Mouse (Mus musculus): ENCODE measurements at regions not wholly inside any gene's neighbourhood (a gene's known extent, or its start where the extent isn't known, plus 50 kb on each side); places are given as distances from the start of the nearest gene placed in this dataset.
A peak's percentile ranks its signal among the peaks of the same experiment; 100 is the strongest.

GRCm38 (mm10) chr19:14849561-14849960 is 251.7 kb upstream of the Tle4 start:
- DNase-seq (ENCODE audit: low spot score) (no peak), ATAC-seq (no peak)
- Histone ChIP-seq H3K4me1 (ENCODE audit: control insufficient read depth, insufficient read depth, low read length) (0 out of 2 replicates have a peak, but pooled peaks cover 2% of the 10 kb centered on the region), H3K27ac (ENCODE audit: low read depth, low read length) (no peak overlapping the region), H3K4me2 (ENCODE audit: low read length) (no peak overlapping the region), H3K9ac (ENCODE audit: low read length) (no peak overlapping the region), H3K27me3 (replicated peaks; ENCODE audit: control insufficient read depth, insufficient read depth, low read length) (no peaks in the 10 kb centered on the region), H3K9me3 (replicated peaks; ENCODE audit: control insufficient read depth, low read length) (no peaks in the 10 kb centered on the region), H3K4me3 (ENCODE audit: low read depth, low read length) (no peak overlapping the region), H3K36me3 (ENCODE audit: control insufficient read depth, insufficient read depth, low read length) (no peaks in the 10 kb centered on the region)
- 88% methylated on average over 1 of the region's 1 CpGs for WGBS

GRCm38 (mm10) chr19:14847120-14847519 is 249.3 kb upstream of the Tle4 start:
- H3K36me3 ChIP-seq (ENCODE audit: control insufficient read depth, insufficient read depth, low read length), result no peaks in the 10 kb centered on the region
- DNase-seq (ENCODE audit: low spot score) (no peak), ATAC-seq (no peak)
- H3K9ac ChIP-seq (ENCODE audit: low read length), result no peak overlapping the region
- H3K27me3 ChIP-seq (replicated peaks; ENCODE audit: control insufficient read depth, insufficient read depth, low read length), result no peaks in the 10 kb centered on the region
- H3K27ac ChIP-seq (ENCODE audit: low read depth, low read length), result no peak overlapping the region
- no peaks in the 10 kb centered on the region for H3K9me3 ChIP-seq (replicated peaks; ENCODE audit: control insufficient read depth, low read length)
- H3K4me2 ChIP-seq (ENCODE audit: low read length), result no peak overlapping the region
- H3K4me3 ChIP-seq (ENCODE audit: low read depth, low read length), result no peak overlapping the region
- 7% methylated on average over 4 of the region's 4 CpGs for WGBS
- H3K4me1 ChIP-seq (ENCODE audit: control insufficient read depth, insufficient read depth, low read length), result 0 out of 2 replicates have a peak, but pooled peaks cover 2% of the 10 kb centered on the region

- H3K27ac ChIP-seq (ENCODE audit: low read depth, low read length), result no peak overlapping the region
- H3K4me3 ChIP-seq (ENCODE audit: low read depth, low read length), result no peak overlapping the region
- 59% methylated on average over 8 of the region's 8 CpGs for WGBS
- no peak for DNase-seq (ENCODE audit: low spot score)
- no peak overlapping the region for H3K9ac ChIP-seq (ENCODE audit: low read length)
- ATAC-seq, result no peak
- H3K27me3 ChIP-seq (replicated peaks; ENCODE audit: control insufficient read depth, insufficient read depth, low read length), result no peaks in the 10 kb centered on the region
- H3K36me3 ChIP-seq (ENCODE audit: control insufficient read depth, insufficient read depth, low read length), result no peaks in the 10 kb centered on the region
- no peak overlapping the region for H3K4me2 ChIP-seq (ENCODE audit: low read length)
- no peaks in the 10 kb centered on the region for H3K4me1 ChIP-seq (ENCODE audit: control insufficient read depth, insufficient read depth, low read length)
- no peaks in the 10 kb centered on the region for H3K9me3 ChIP-seq (replicated peaks; ENCODE audit: control insufficient read depth, low read length)
Observed at GRCm38 (mm10) chr19:14835629-14836028, 237.8 kb upstream of the Tle4 start.

- no peak overlapping the region for H3K4me2 ChIP-seq (ENCODE audit: low read length)
- H3K9me3 ChIP-seq (replicated peaks; ENCODE audit: control insufficient read depth, low read length), result no peaks in the 10 kb centered on the region
- no peak for DNase-seq (ENCODE audit: low spot score)
- H3K9ac ChIP-seq (ENCODE audit: low read length), result no peak overlapping the region
- H3K27me3 ChIP-seq (replicated peaks; ENCODE audit: control insufficient read depth, insufficient read depth, low read length), result no peaks in the 10 kb centered on the region
- H3K36me3 ChIP-seq (ENCODE audit: control insufficient read depth, insufficient read depth, low read length), result no peaks in the 10 kb centered on the region
- no peaks in the 10 kb centered on the region for H3K4me1 ChIP-seq (ENCODE audit: control insufficient read depth, insufficient read depth, low read length)
- no peak overlapping the region for H3K4me3 ChIP-seq (ENCODE audit: low read depth, low read length)
- ATAC-seq, result no peak
- 85% methylated on average over 3 of the region's 3 CpGs for WGBS
- H3K27ac ChIP-seq (ENCODE audit: low read depth, low read length), result no peak overlapping the region
Observed at GRCm38 (mm10) chr19:14816354-14816753, 218.5 kb upstream of the Tle4 start.

GRCm38 (mm10) chr19:14806787-14807186 is 208.9 kb upstream of the Tle4 start:
- H3K4me3 ChIP-seq (ENCODE audit: low read depth, low read length), result no peak overlapping the region
- peaks cover 8% of the 10 kb centered on the region; the same call in 1 of the 2 replicates for H3K4me1 ChIP-seq (ENCODE audit: control insufficient read depth, insufficient read depth, low read length)
- H3K9me3 ChIP-seq (replicated peaks; ENCODE audit: control insufficient read depth, low read length), result no peaks in the 10 kb centered on the region
- DNase-seq (ENCODE audit: low spot score) (no peak), ATAC-seq (no peak)
- H3K36me3 ChIP-seq (ENCODE audit: control insufficient read depth, insufficient read depth, low read length), result no peaks in the 10 kb centered on the region
- WGBS, result 34% methylated on average over 6 of the region's 6 CpGs
- no peak overlapping the region for H3K9ac ChIP-seq (ENCODE audit: low read length)
- H3K27ac ChIP-seq (ENCODE audit: low read depth, low read length), result no peak overlapping the region
- no peaks in the 10 kb centered on the region for H3K27me3 ChIP-seq (replicated peaks; ENCODE audit: control insufficient read depth, insufficient read depth, low read length)
- H3K4me2 ChIP-seq (ENCODE audit: low read length), result no peak overlapping the region

- Histone ChIP-seq H3K9me3 (replicated peaks; ENCODE audit: control insufficient read depth, low read length) (no peaks in the 10 kb centered on the region), H3K27ac (ENCODE audit: low read depth, low read length) (peak overlapping the region; percentile 23; the same call in 1 of the 2 replicates), H3K4me2 (ENCODE audit: low read length) (no peak overlapping the region), H3K9ac (ENCODE audit: low read length) (no peak overlapping the region), H3K27me3 (replicated peaks; ENCODE audit: control insufficient read depth, insufficient read depth, low read length) (no peaks in the 10 kb centered on the region), H3K4me3 (ENCODE audit: low read depth, low read length) (no peak overlapping the region), H3K4me1 (ENCODE audit: control insufficient read depth, insufficient read depth, low read length) (peaks cover 8% of the 10 kb centered on the region; the same call in 1 of the 2 replicates), H3K36me3 (ENCODE audit: control insufficient read depth, insufficient read depth, low read length) (no peaks in the 10 kb centered on the region)
- 23% methylated on average over 5 of the region's 5 CpGs for WGBS
- ATAC-seq (no peak), DNase-seq (ENCODE audit: low spot score) (peak; percentile 35)
Observed at GRCm38 (mm10) chr19:14802909-14803650, 205.2 kb upstream of the Tle4 start.

- Histone ChIP-seq H3K4me3 (ENCODE audit: low read depth, low read length) (no peak overlapping the region), H3K4me2 (ENCODE audit: low read length) (no peak overlapping the region), H3K27ac (ENCODE audit: low read depth, low read length) (no peak overlapping the region), H3K9me3 (replicated peaks; ENCODE audit: control insufficient read depth, low read length) (no peaks in the 10 kb centered on the region), H3K4me1 (ENCODE audit: control insufficient read depth, insufficient read depth, low read length) (peaks cover 6% of the 10 kb centered on the region; the same call in 1 of the 2 replicates), H3K27me3 (replicated peaks; ENCODE audit: control insufficient read depth, insufficient read depth, low read length) (no peaks in the 10 kb centered on the region), H3K9ac (ENCODE audit: low read length) (no peak overlapping the region), H3K36me3 (ENCODE audit: control insufficient read depth, insufficient read depth, low read length) (no peaks in the 10 kb centered on the region)
- WGBS, result 79% methylated on average over 8 of the region's 8 CpGs
- ATAC-seq, result no peak
- DNase-seq (ENCODE audit: low spot score), result no peak
Observed at GRCm38 (mm10) chr19:14801669-14802068, 203.8 kb upstream of the Tle4 start.

- no peaks in the 10 kb centered on the region for H3K27me3 ChIP-seq (replicated peaks; ENCODE audit: control insufficient read depth, insufficient read depth, low read length)
- no peaks in the 10 kb centered on the region for H3K36me3 ChIP-seq (ENCODE audit: control insufficient read depth, insufficient read depth, low read length)
- H3K4me3 ChIP-seq (ENCODE audit: low read depth, low read length), result no peak overlapping the region
- no peak for ATAC-seq
- no peaks in the 10 kb centered on the region for H3K9me3 ChIP-seq (replicated peaks; ENCODE audit: control insufficient read depth, low read length)
- no peak overlapping the region for H3K9ac ChIP-seq (ENCODE audit: low read length)
- H3K4me2 ChIP-seq (ENCODE audit: low read length), result no peak overlapping the region
- no peak overlapping the region for H3K27ac ChIP-seq (ENCODE audit: low read depth, low read length)
- peaks cover 6% of the 10 kb centered on the region; the same call in 1 of the 2 replicates for H3K4me1 ChIP-seq (ENCODE audit: control insufficient read depth, insufficient read depth, low read length)
- DNase-seq (ENCODE audit: low spot score), result no peak
- WGBS, result 90% methylated on average over 6 of the region's 6 CpGs
Observed at GRCm38 (mm10) chr19:14799002-14799401, 201.2 kb upstream of the Tle4 start.

- no peak for ATAC-seq
Observed at GRCm38 (mm10) chr19:14798417-14798816, 200.6 kb upstream of the Tle4 start.

More at GRCm38 (mm10) chr19:14798417-14798816, 200.6 kb upstream of the Tle4 start:
- no peak overlapping the region for H3K4me3 ChIP-seq (ENCODE audit: low read depth, low read length)
- no peaks in the 10 kb centered on the region for H3K36me3 ChIP-seq (ENCODE audit: control insufficient read depth, insufficient read depth, low read length)
- DNase-seq (ENCODE audit: low spot score), result no peak
- H3K4me1 ChIP-seq (ENCODE audit: control insufficient read depth, insufficient read depth, low read length), result peaks cover 6% of the 10 kb centered on the region; the same call in 1 of the 2 replicates
- no peak overlapping the region for H3K4me2 ChIP-seq (ENCODE audit: low read length)
- H3K27me3 ChIP-seq (replicated peaks; ENCODE audit: control insufficient read depth, insufficient read depth, low read length), result no peaks in the 10 kb centered on the region
- 88% methylated on average over 7 of the region's 7 CpGs for WGBS
- H3K9ac ChIP-seq (ENCODE audit: low read length), result no peak overlapping the region
- H3K9me3 ChIP-seq (replicated peaks; ENCODE audit: control insufficient read depth, low read length), result no peaks in the 10 kb centered on the region
- no peak overlapping the region for H3K27ac ChIP-seq (ENCODE audit: low read depth, low read length)
